Mouse (Mus musculus) midbrain, embryonic 12.5 days (tissue): Measurements from ENCODE around the gene Dnajc3. TPM values are rescaled to one million over a fixed set of nuclear protein-coding genes. Genes with fewer than 3 reads are reported as not detected.
A peak's percentile ranks its signal among the peaks of the same experiment; 100 is the strongest.

Source experiments
- ATAC-seq: fragments of 200-750 bp; cut with Nextera tagmentation; 2 replicates; pipeline ENCODE4 v1.8.0; 2017; ENCODE audit warnings: low read depth, moderate TSS enrichment, moderate library complexity; ENCODE audit not compliant: low FRiP score
- H3K27ac ChIP-seq: fragments of 300-500 bp; sonication (generic); replicated peaks from 2 replicates; pipeline ENCODE4 v1.5.1; 2016; ENCODE audit warnings: mild to moderate bottlenecking
- H3K27me3 ChIP-seq: fragments of 300-500 bp; sonication (generic); 2 replicates; pipeline ENCODE4 v1.6.1; 2016; ENCODE audit warnings: mild to moderate bottlenecking
- H3K36me3 ChIP-seq: fragments of 300-500 bp; sonication (generic); 2 replicates; pipeline ENCODE4 v1.6.1; 2016
- H3K4me1 ChIP-seq: fragments of 300-500 bp; sonication (generic); 2 replicates; pipeline ENCODE4 v1.6.1; 2016
- H3K4me2 ChIP-seq: fragments of 300-500 bp; sonication (generic); replicated peaks from 2 replicates; pipeline ENCODE4 v1.6.1; 2016; ENCODE audit warnings: mild to moderate bottlenecking, moderate library complexity
- H3K4me3 ChIP-seq: fragments of 300-500 bp; sonication (generic); 2 replicates; pipeline ENCODE4 v1.5.1; 2016; ENCODE audit warnings: mild to moderate bottlenecking
- H3K9ac ChIP-seq: fragments of 300-500 bp; sonication (generic); replicated peaks from 2 replicates; pipeline ENCODE4 v1.6.1; 2016; ENCODE audit warnings: mild to moderate bottlenecking, moderate library complexity
- H3K9me3 ChIP-seq: fragments of 300-500 bp; sonication (generic); 2 replicates; pipeline ENCODE4 v1.6.1; 2016; ENCODE audit warnings: mild to moderate bottlenecking
- WGBS: fragments of 180-500 bp; shearing (Covaris S2); methylation state at CpG from one replicate; pipeline ENCODE4 v1.1.7; 2016; 5-methylcytosine and 5-hydroxymethylcytosine counted together
- polyA plus RNA-seq: library from polyadenylated mRNA; unstranded; fragments of >200 nt; fragmentation: Nextera tagmentation; extraction: Ambion mirVana; gene quantifications from 2 replicates; pipeline ENCODE4 v1.2.1, GENCODE M21; 2016

The Dnajc3 gene
- 23.8 and 26.1 TPM in 2 replicates for polyA plus RNA-seq

- Histone ChIP-seq H3K27ac (peak within 1 kb of the TSS; percentile 89), H3K27me3 (peaks cover 4% of the 10 kb centered on the region; the same call in 1 of the 2 replicates), H3K9me3 (no peaks in the 10 kb centered on the region), H3K4me2 (peak within 1 kb of the TSS; percentile 68), H3K9ac (peak within 1 kb of the TSS; percentile 95), H3K4me3 (peak within 1 kb of the TSS; percentile 93), H3K4me1 (peaks cover 15% of the 10 kb centered on the region), H3K36me3 (no peaks in the 10 kb centered on the region)
- under 1% methylated on average over 120 of the region's 124 CpGs for WGBS
- ATAC-seq = peak; percentile 100
These were observed at the start of gene Dnajc3 for GRCm38 (mm10) chr14:118937533-118938492. Dnajc3 (plus strand) TSS chr14:118937976.

- Histone ChIP-seq H3K4me3 (no peak overlapping the region), H3K4me1 (no peaks in the 10 kb centered on the region), H3K9me3 (no peaks in the 10 kb centered on the region), H3K27ac (no peak overlapping the region), H3K36me3 (peaks cover 87% of the 10 kb centered on the region), H3K27me3 (no peaks in the 10 kb centered on the region), H3K9ac (no peak overlapping the region), H3K4me2 (no peak overlapping the region)
- no peak for ATAC-seq
- WGBS = 91% methylated on average over 4 of the region's 4 CpGs
These were observed 47.7 kb upstream of the Dnajc3 start for GRCm38 (mm10) chr14:118890101-118890500.

DNA sequence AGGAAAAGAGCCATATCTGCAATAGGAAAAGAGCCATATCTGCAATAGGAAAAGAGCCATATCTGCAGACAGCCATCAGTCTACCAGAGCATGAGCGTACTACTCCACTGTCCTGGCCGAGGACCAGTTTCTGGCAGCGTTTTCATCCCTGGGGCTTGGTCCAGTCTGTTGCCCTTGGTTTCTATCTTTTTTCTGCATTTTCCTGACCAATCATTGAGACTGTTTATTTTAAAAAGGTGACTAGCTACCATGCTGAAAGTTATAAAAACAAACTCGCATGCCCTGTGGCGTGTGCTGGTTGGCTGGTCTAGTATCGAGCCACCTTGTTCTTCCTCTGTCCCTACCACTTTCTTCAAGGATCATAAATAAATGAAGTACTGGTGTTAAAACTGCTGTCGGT is 42.5 kb upstream of the Dnajc3 start:
- H3K27me3 ChIP-seq = no peaks in the 10 kb centered on the region
- no peak overlapping the region for H3K27ac ChIP-seq
- no peaks in the 10 kb centered on the region for H3K4me1 ChIP-seq
- no peak overlapping the region for H3K9ac ChIP-seq
- no peaks in the 10 kb centered on the region for H3K9me3 ChIP-seq
- H3K4me2 ChIP-seq = no peak overlapping the region
- ATAC-seq = no peak
- H3K4me3 ChIP-seq = no peak overlapping the region
- H3K36me3 ChIP-seq = peaks cover 84% of the 10 kb centered on the region
- 92% methylated on average over 7 of the region's 7 CpGs for WGBS

GRCm38 (mm10) chr14:118895655-118896054 is 42.1 kb upstream of the Dnajc3 start:
- no peaks in the 10 kb centered on the region for H3K4me1 ChIP-seq
- H3K9ac ChIP-seq = no peak overlapping the region
- no peaks in the 10 kb centered on the region for H3K27me3 ChIP-seq
- H3K4me3 ChIP-seq = no peak overlapping the region
- no peak overlapping the region for H3K27ac ChIP-seq
- WGBS = 94% methylated on average over 10 of the region's 10 CpGs
- ATAC-seq = no peak
- H3K36me3 ChIP-seq = peaks cover 88% of the 10 kb centered on the region
- no peaks in the 10 kb centered on the region for H3K9me3 ChIP-seq
- no peak overlapping the region for H3K4me2 ChIP-seq

DNA sequence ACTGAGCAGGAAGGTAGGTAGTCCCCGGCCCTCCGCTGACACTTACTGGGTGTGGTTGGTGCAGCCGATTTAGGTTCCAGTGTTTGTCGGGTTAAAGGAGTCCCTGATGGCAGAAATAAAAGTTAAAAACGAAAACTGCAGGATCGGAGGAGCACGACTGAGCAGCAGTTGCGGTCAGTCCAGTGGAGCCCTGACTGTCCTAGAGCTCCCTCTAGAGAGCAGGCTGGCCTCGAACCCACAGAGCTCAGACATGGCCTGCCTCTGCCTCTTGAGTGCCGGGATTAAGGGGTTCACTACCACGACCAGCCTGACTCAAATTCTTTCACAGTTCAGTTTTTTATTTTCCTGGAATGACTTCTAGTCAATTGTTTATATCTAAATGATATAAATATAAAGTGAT is 37.8 kb upstream of the Dnajc3 start:
- Histone ChIP-seq H3K4me3 (no peak overlapping the region), H3K9ac (no peak overlapping the region), H3K4me2 (no peak overlapping the region), H3K4me1 (peaks cover 5% of the 10 kb centered on the region; the same call in 1 of the 2 replicates), H3K9me3 (peaks cover 5% of the 10 kb centered on the region; the same call in 1 of the 2 replicates), H3K27ac (no peak overlapping the region), H3K36me3 (peaks cover 81% of the 10 kb centered on the region), H3K27me3 (no peaks in the 10 kb centered on the region)
- WGBS = 86% methylated on average over 11 of the region's 11 CpGs
- ATAC-seq = no peak

DNA sequence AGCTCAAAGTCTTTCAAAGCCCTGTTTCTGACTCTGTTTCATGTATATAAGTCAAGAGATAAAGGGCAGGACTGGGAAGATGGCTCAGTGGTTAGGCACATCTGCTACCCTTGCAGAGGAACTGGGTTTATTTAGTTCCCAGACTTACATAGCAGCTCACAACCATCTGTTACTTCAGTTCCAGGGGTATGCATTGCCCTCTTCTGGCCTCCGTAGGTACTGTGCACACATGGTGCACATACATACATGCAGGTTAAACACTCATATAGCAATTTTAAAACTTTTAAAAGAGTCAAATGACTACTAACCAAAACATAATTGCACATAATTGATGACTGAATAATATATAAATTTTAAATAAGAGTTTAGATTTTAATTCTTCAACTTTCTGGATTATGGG is 36.9 kb upstream of the Dnajc3 start:
- no peaks in the 10 kb centered on the region for H3K27me3 ChIP-seq
- peaks cover 5% of the 10 kb centered on the region; the same call in 1 of the 2 replicates for H3K9me3 ChIP-seq
- H3K36me3 ChIP-seq = peaks cover 78% of the 10 kb centered on the region
- H3K4me2 ChIP-seq = no peak overlapping the region
- H3K4me3 ChIP-seq = no peak overlapping the region
- H3K27ac ChIP-seq = no peak overlapping the region
- no peak for ATAC-seq
- no peak overlapping the region for H3K9ac ChIP-seq
- peaks cover 5% of the 10 kb centered on the region; the same call in 1 of the 2 replicates for H3K4me1 ChIP-seq
- WGBS = 97% methylated on average over 1 of the region's 1 CpGs

GRCm38 (mm10) chr14:118903397-118903796 is 34.4 kb upstream of the Dnajc3 start:
- no peak overlapping the region for H3K4me3 ChIP-seq
- no peak overlapping the region for H3K4me2 ChIP-seq
- no peak for ATAC-seq
- no peaks in the 10 kb centered on the region for H3K27me3 ChIP-seq
- H3K36me3 ChIP-seq = peaks cover 82% of the 10 kb centered on the region
- H3K4me1 ChIP-seq = peaks cover 5% of the 10 kb centered on the region; the same call in 1 of the 2 replicates
- WGBS = 84% methylated on average over 3 of the region's 3 CpGs
- H3K27ac ChIP-seq = no peak overlapping the region
- H3K9me3 ChIP-seq = peaks cover 5% of the 10 kb centered on the region; the same call in 1 of the 2 replicates
- no peak overlapping the region for H3K9ac ChIP-seq

- ATAC-seq = no peak
- no peak overlapping the region for H3K9ac ChIP-seq
- 52% methylated on average over 6 of the region's 6 CpGs for WGBS
These were observed 33.8 kb upstream of the Dnajc3 start for GRCm38 (mm10) chr14:118903867-118904562.

DNA sequence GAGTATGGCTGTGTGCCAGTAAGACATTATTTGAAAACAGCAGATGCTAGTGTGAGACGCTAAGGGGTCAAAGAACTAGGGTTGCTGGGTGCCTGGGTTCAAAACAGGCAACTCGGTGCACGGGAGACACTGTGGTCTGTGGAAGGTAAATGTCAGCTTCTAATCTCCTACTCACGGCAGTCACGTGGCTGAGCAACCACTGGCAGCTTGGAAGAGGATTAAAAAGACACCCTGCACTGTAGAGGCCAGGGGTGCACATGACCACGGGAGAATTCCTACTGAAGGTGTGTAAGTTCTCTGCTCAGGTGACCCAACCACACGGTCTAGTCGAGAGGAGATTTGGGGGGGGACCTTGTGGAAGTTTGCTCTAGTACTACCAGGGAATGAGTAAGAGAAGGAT is 30.2 kb upstream of the Dnajc3 start:
- Histone ChIP-seq H3K4me1 (peaks cover 5% of the 10 kb centered on the region; the same call in 1 of the 2 replicates), H3K4me3 (no peak overlapping the region), H3K27ac (no peak overlapping the region), H3K36me3 (peaks cover 81% of the 10 kb centered on the region), H3K9ac (no peak overlapping the region), H3K4me2 (no peak overlapping the region), H3K27me3 (no peaks in the 10 kb centered on the region), H3K9me3 (no peaks in the 10 kb centered on the region)
- WGBS = 86% methylated on average over 8 of the region's 8 CpGs
- no peak for ATAC-seq

More at GRCm38 (mm10) chr14:118903867-118904562, 33.8 kb upstream of the Dnajc3 start:
- peaks cover 80% of the 10 kb centered on the region for H3K36me3 ChIP-seq
- H3K4me3 ChIP-seq = no peak overlapping the region
- peaks cover 5% of the 10 kb centered on the region; the same call in 1 of the 2 replicates for H3K4me1 ChIP-seq
- no peaks in the 10 kb centered on the region for H3K27me3 ChIP-seq
- H3K27ac ChIP-seq = no peak overlapping the region
- peaks cover 5% of the 10 kb centered on the region; the same call in 1 of the 2 replicates for H3K9me3 ChIP-seq
- no peak overlapping the region for H3K4me2 ChIP-seq

GRCm38 (mm10) chr14:118909872-118910271 is 27.9 kb upstream of the Dnajc3 start:
- 90% methylated on average over 8 of the region's 8 CpGs for WGBS
- H3K4me2 ChIP-seq = no peak overlapping the region
- H3K27ac ChIP-seq = no peak overlapping the region
- no peak overlapping the region for H3K9ac ChIP-seq
- ATAC-seq = no peak
- H3K4me3 ChIP-seq = no peak overlapping the region
- H3K4me1 ChIP-seq = no peaks in the 10 kb centered on the region
- no peaks in the 10 kb centered on the region for H3K9me3 ChIP-seq
- peaks cover 83% of the 10 kb centered on the region for H3K36me3 ChIP-seq
- H3K27me3 ChIP-seq = no peaks in the 10 kb centered on the region

GRCm38 (mm10) chr14:118910332-118911222 is 27.2 kb upstream of the Dnajc3 start:
- Histone ChIP-seq H3K36me3 (peaks cover 84% of the 10 kb centered on the region), H3K27me3 (no peaks in the 10 kb centered on the region), H3K9ac (no peak overlapping the region), H3K4me3 (no peak overlapping the region), H3K4me2 (no peak overlapping the region), H3K4me1 (no peaks in the 10 kb centered on the region), H3K9me3 (no peaks in the 10 kb centered on the region), H3K27ac (no peak overlapping the region)
- ATAC-seq = peak; percentile 61
- 73% methylated on average over 29 of the region's 29 CpGs for WGBS
